11 mouse cellular contexts compared by ENCODE assay signal in the genomic region with DNA sequence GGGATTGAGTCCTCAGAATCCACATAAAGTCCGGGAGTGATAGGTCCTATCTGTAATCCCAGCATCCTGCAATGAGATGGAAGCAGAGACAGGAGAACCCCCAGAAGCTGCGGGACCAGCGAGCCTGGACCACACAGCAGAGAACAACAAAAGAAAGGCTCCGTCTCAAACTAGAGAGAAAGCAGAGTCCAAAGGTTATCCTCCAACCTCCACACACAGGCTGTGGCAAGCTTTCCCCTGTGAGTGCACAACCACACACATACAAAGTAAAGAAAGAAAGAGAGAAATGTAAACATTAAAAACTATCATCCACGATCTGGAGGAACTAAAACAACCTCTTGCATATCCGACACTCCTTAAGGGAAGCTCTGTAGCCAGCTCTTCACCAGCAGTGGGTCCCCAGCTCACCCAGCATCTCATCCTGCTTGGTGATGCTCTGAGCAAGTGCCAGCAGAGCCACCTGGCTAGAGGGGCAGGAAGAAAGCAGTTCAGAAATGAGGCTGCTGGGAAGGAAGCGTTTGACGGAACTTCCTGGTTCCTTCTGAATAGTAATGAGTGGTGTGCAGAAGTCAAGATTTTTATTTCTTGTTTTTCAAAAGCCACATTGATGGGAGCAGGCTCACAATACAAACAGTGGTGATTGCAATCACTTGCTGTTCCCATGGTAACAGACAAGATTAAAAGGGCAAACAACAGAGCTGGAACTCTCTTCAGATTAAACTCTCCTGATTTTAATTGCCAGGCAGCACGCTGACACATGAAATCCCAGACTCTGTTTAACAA. TPM values are rescaled to one million over a fixed set of nuclear protein-coding genes. Genes with fewer than 3 reads are reported as not detected.
DNase-seq lines count a peak whose midpoint lies in the region; ATAC-seq and TF ChIP-seq lines count a peak whose summit lies in the region.
"Had no signal": no experiment of that assay in that cellular context is flagged by ENCODE, and none has a peak within 500 bp of the region (broad histone marks: within the 10 kb centered on the region; RNA-seq: fewer than 3 reads in every experiment).

No protein-coding gene starts in this region.

- H3K27me3 ChIP-seq in CH12.LX (replicated peaks), result no peaks in the 10 kb centered on the region
- no peaks in the 10 kb centered on the region for H3K27me3 ChIP-seq in forebrain, postnatal 0 days (ENCODE audit: insufficient read depth, low read length)
- no peaks in the 10 kb centered on the region for H3K27me3 ChIP-seq in midbrain, embryonic 15.5 days (replicated peaks)

- peaks cover 0 to 2% of the 10 kb centered on the region in 2 experiments for H3K36me3 ChIP-seq in CH12.LX (replicated peaks in 1 of 2; ENCODE audit: control insufficient read depth in 1 of 2, insufficient read depth in 1 of 2, low read length in 1 of 2)
- H3K36me3 ChIP-seq in forebrain, postnatal 0 days (ENCODE audit: insufficient read depth), result no peaks in the 10 kb centered on the region
- no peaks in the 10 kb centered on the region for H3K36me3 ChIP-seq in midbrain, embryonic 15.5 days (replicated peaks)

- H3K4me2 ChIP-seq in CH12.LX (ENCODE audit: insufficient read depth, low read depth, poor library complexity, severe bottlenecking), result no peak overlapping the region
- peak overlapping the region; percentile 17; the same call in 1 of the 2 replicates for H3K4me2 ChIP-seq in forebrain, postnatal 0 days (ENCODE audit: low read depth)
- H3K4me2 ChIP-seq in midbrain, embryonic 15.5 days, result peak overlapping the region; percentile 25
- H3K4me2 ChIP-seq: lung, embryonic 14.5 days had no signal

- H3K9me3 ChIP-seq in CH12.LX (replicated peaks; ENCODE audit: low read length), result no peaks in the 10 kb centered on the region
- H3K9me3 ChIP-seq in forebrain, postnatal 0 days (ENCODE audit: low read length), result no peaks in the 10 kb centered on the region
- H3K9me3 ChIP-seq in midbrain, embryonic 15.5 days, result no peaks in the 10 kb centered on the region

- 23% methylated on average over 9 of the region's 9 CpGs for WGBS in forebrain, postnatal 0 days
- WGBS in midbrain, embryonic 15.5 days, result 29% methylated on average over 9 of the region's 9 CpGs

- in situ Hi-C loops in CH12.LX (cut with MboI; ENCODE audit: low pct_ligation_motif_present, low pct_unique_long_range_greater_than_20kb, low sequenced_read_pairs), result no loop called here

- peak; percentile 29 to 33 for DNase-seq in cerebellum, postnatal 14 days
- DNase-seq in cerebellum, adult 18-20 months, result no peak
- DNase-seq in CH12.LX (ENCODE audit: extremely low read depth), result peak; percentile 69
- DNase-seq in forebrain, postnatal 0 days, result peak; percentile 68
- DNase-seq in B cell, adult 2 months, result no peak
- no peak for DNase-seq in adrenal gland, adult (ENCODE audit: inconsistent age in 2 of 2, low spot score in 1 of 2)
- no peak for DNase-seq in frontal cortex, adult 2 months (ENCODE audit: extremely low spot score in 1 of 2, low spot score in 1 of 2)
- DNase-seq: adrenal gland, postnatal 25 days; layer of hippocampus, adult 9-11 months had no signal

- no peak for TF ChIP-seq RAD21 in CH12.LX (IDR thresholded peaks at IDR 0.05; ENCODE audit: low read depth, low read length)

- H3K79me2 ChIP-seq in CH12.LX (replicated peaks; ENCODE audit: control insufficient read depth, extremely low read depth, insufficient read depth, poor library complexity, severe bottlenecking), result no peaks in the 10 kb centered on the region

- TF ChIP-seq CTCF in CH12.LX (conservative IDR thresholded peaks at IDR 0.05 in 1 of 2, IDR thresholded peaks at IDR 0.05 in 1 of 2; ENCODE audit: low read depth in 2 of 2, low read length in 2 of 2), result no peak
- no peak for TF ChIP-seq CTCF in forebrain, postnatal 0 days (IDR thresholded peaks at IDR 0.05; ENCODE audit: low read depth)

- TF ChIP-seq EP300 in CH12.LX (IDR thresholded peaks at IDR 0.05; ENCODE audit: low read length), result peak; percentile 71

- H3K9ac ChIP-seq in CH12.LX (ENCODE audit: insufficient read depth, low read depth), result no peak overlapping the region; the same call in 1 of the 2 replicates
- no peak overlapping the region for H3K9ac ChIP-seq in forebrain, postnatal 0 days
- peak overlapping the region; percentile 9; the same call in 1 of the 2 replicates for H3K9ac ChIP-seq in midbrain, embryonic 15.5 days
- H3K9ac ChIP-seq: lung, embryonic 14.5 days had no signal

- peak overlapping the region in 1 of 3 experiments; percentile 11 for H3K4me3 ChIP-seq in CH12.LX (replicated peaks in 1 of 3; ENCODE audit: low read depth in 2 of 3, low read length in 2 of 3, poor library complexity in 1 of 3)
- no peak overlapping the region for H3K4me3 ChIP-seq in forebrain, postnatal 0 days (ENCODE audit: low read depth, low read length)
- no peak overlapping the region for H3K4me3 ChIP-seq in midbrain, embryonic 15.5 days

- peak; percentile 82 for ATAC-seq in forebrain, postnatal 0 days
- no peak; the same call in 1 of the 2 replicates for ATAC-seq in midbrain, embryonic 15.5 days (replicated peaks)

- peak; percentile 61 for TF ChIP-seq POLR2A in CH12.LX (IDR thresholded peaks at IDR 0.05; ENCODE audit: low read depth, low read length)

- dilution Hi-C loops in CH12.LX (cut with MboI; ENCODE audit: extremely low pct_ligation_motif_present, extremely low pct_unique_long_range_greater_than_20kb, low sequenced_read_pairs), result no loop called here

- H3K27ac ChIP-seq in CH12.LX (ENCODE audit: insufficient read depth, low read depth), result no peak overlapping the region
- H3K27ac ChIP-seq in forebrain, postnatal 0 days (ENCODE audit: low read depth, low read length), result peak overlapping the region; percentile 67
- peak overlapping the region; percentile 76 for H3K27ac ChIP-seq in midbrain, embryonic 15.5 days

- H3K4me1 ChIP-seq in CH12.LX (ENCODE audit: control insufficient read depth in 1 of 2, insufficient read depth in 2 of 2), result peaks cover 5 to 40% of the 10 kb centered on the region in 2 experiments; a peak in 3 of 4 replicates
- peaks cover 15% of the 10 kb centered on the region for H3K4me1 ChIP-seq in forebrain, postnatal 0 days (ENCODE audit: insufficient read depth)
- peaks cover 22% of the 10 kb centered on the region for H3K4me1 ChIP-seq in midbrain, embryonic 15.5 days

TF ChIP-seq in CH12.LX, 34 proteins besides CTCF, POLR2A, EP300 and RAD21 (continues in another document):
- TF ChIP-seq NELFE (IDR thresholded peaks at IDR 0.05; ENCODE audit: low read depth, low read length) (peak; percentile 32; the same call in 1 of the 2 replicates), MEF2A (IDR thresholded peaks at IDR 0.05; ENCODE audit: borderline replicate concordance, low read depth, low read length) (no peak; the same call in 1 of the 2 replicates), ELF1 (IDR thresholded peaks at IDR 0.05; ENCODE audit: low read depth, low read length) (peak; percentile 89), TBP (conservative IDR thresholded peaks at IDR 0.05; ENCODE audit: low read depth, low read length) (no peak), SMC3 (IDR thresholded peaks at IDR 0.05; ENCODE audit: low read depth, low read length) (no peak), RCOR1 (conservative IDR thresholded peaks at IDR 0.05; ENCODE audit: low read depth, low read length) (no peak), MAX (IDR thresholded peaks at IDR 0.05; ENCODE audit: low read length) (no peak), KAT2A (IDR thresholded peaks at IDR 0.05; ENCODE audit: insufficient replicate concordance, low read length) (no peak), IRF4 (IDR thresholded peaks at IDR 0.05; ENCODE audit: low read depth, low read length) (peak; percentile 82), HCFC1 (IDR thresholded peaks at IDR 0.05; ENCODE audit: low read depth, low read length) (peak; percentile 70), TCF12 (IDR thresholded peaks at IDR 0.05; ENCODE audit: low read depth, low read length) (peak; percentile 80), USF2 (conservative IDR thresholded peaks at IDR 0.05; ENCODE audit: low read depth, low read length) (no peak), USF1 (IDR thresholded peaks at IDR 0.05; ENCODE audit: low read depth, low read length) (no peak), CHD1 (IDR thresholded peaks at IDR 0.05; ENCODE audit: low read depth, low read length) (no peak), NRF1 (IDR thresholded peaks at IDR 0.05; ENCODE audit: low read depth, low read length) (no peak), JUN (IDR thresholded peaks at IDR 0.05; ENCODE audit: insufficient read depth, low read depth, low read length) (0 out of 2 replicates have a peak, but pooled peaks have one; percentile 23), GABPA (IDR thresholded peaks at IDR 0.05; ENCODE audit: insufficient replicate concordance, low read depth, low read length) (no peak), ETS1 (conservative IDR thresholded peaks at IDR 0.05; ENCODE audit: low read depth, low read length) (peak; percentile 41), ZNF384 (IDR thresholded peaks at IDR 0.05; ENCODE audit: low read depth, low read length) (no peak), POLR2AphosphoS2 (IDR thresholded peaks at IDR 0.05; ENCODE audit: low read depth, low read length) (no peak), MAZ (IDR thresholded peaks at IDR 0.05; ENCODE audit: low read depth, low read length) (0 out of 2 replicates have a peak, but pooled peaks have one; percentile 34), BHLHE40 (IDR thresholded peaks at IDR 0.05; ENCODE audit: low read depth, low read length) (peak; percentile 44; the same call in 1 of the 2 replicates), JUND (conservative IDR thresholded peaks at IDR 0.05; ENCODE audit: low read depth, low read length) (peak; percentile 56; the same call in 1 of the 2 replicates), SIN3A (IDR thresholded peaks at IDR 0.05; ENCODE audit: low read length) (no peak)

RNA-seq across cellular contexts. Expression of gene Aipl1, which starts 26.2 kb away (rescaled TPM):
- total RNA-seq in CH12.LX (2012; rRNA removed) (0.29 and 0.93 TPM in 2 replicates), CH12.LX (2014; rRNA removed) (0.81 and 0.90 TPM in 2 replicates)
- polyA plus RNA-seq in CH12.LX (2012; ENCODE audit: insufficient read length, low read depth), result 0.71 and 1.0 TPM in 2 replicates
- total RNA-seq in forebrain, postnatal 0 days (2014; rRNA removed), result 0.19 and 0.31 TPM in 2 replicates
- 0.23 and 0.33 TPM in 2 replicates for polyA plus RNA-seq in forebrain, postnatal 0 days (2015; fragmentation: Nextera tagmentation; extraction: Ambion mirVana)
- 0.45 and 0.49 TPM in 2 replicates for polyA plus RNA-seq in midbrain, embryonic 15.5 days (2015; fragmentation: Nextera tagmentation; extraction: Ambion mirVana)
- 0.36 and 0.38 TPM in 2 replicates for polyA plus RNA-seq in frontal cortex, adult 2 months (2012; rRNA removed)

RNA-seq across cellular contexts. Expression of gene Pimreg, which starts 30.7 kb away (rescaled TPM):
- 22.4 and 26.4 TPM in 2 replicates for total RNA-seq in CH12.LX (2012; rRNA removed)
- total RNA-seq in CH12.LX (2014; rRNA removed), result 49.5 and 52.7 TPM in 2 replicates
- 27.9 and 28.9 TPM in 2 replicates for polyA plus RNA-seq in CH12.LX (2012; ENCODE audit: insufficient read length, low read depth)
- total RNA-seq in forebrain, postnatal 0 days (2014; rRNA removed), result 13.2 and 14.9 TPM in 2 replicates
- polyA plus RNA-seq in forebrain, postnatal 0 days (2015; fragmentation: Nextera tagmentation; extraction: Ambion mirVana), result 20.6 and 22.0 TPM in 2 replicates
- 28.3 and 31.9 TPM in 2 replicates for polyA plus RNA-seq in midbrain, embryonic 15.5 days (2015; fragmentation: Nextera tagmentation; extraction: Ambion mirVana)
- 0.60 and 0.78 TPM in 2 replicates for polyA plus RNA-seq in frontal cortex, adult 2 months (2012; rRNA removed)

Comparison
In these comparisons a context has a peak if more than half of its experiments do, and no peak if none do; other contexts are left out.
1. DNase-seq: peak in cerebellum, postnatal 14 days (2 of 2), CH12.LX (single experiment) and forebrain, postnatal 0 days (single experiment); none in cerebellum, adult 18-20 months (0 of 2), B cell, adult 2 months (0 of 2), adrenal gland, adult (0 of 2) and frontal cortex, adult 2 months (0 of 2).
2. RNA of gene Pimreg, which starts 30.7 kb away (polyA plus RNA-seq): 28.3 to 31.9 TPM in midbrain, embryonic 15.5 days, 27.9 to 28.9 TPM in CH12.LX and 20.6 to 22.0 TPM in forebrain, postnatal 0 days; 0.60 to 0.78 TPM in frontal cortex, adult 2 months; every median in the first group is over 10 times any median in the second.